ENCODE assay signal across 27 mouse cellular contexts in the genomic region with DNA sequence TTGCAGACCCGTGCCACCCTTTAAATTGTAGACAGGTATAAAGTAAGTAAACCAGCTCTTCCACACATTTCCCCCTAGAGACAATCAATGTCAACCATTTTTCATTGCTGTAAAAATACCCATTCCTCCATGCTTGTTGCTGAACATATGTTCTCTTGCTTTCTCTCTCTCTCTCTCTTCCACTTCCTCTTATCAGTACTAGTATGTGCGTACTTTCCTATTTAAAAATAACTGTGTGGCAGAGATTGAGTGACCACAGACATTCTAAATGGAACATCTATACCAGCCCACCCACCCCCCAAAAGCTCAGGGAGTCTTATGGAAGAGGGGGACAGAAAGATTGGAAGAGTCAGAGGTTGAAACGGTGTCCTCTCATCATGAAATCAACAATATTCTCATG. TPM values are rescaled to one million over a fixed set of nuclear protein-coding genes. Genes with fewer than 3 reads are reported as not detected.
A peak's percentile ranks its signal among the peaks of the same experiment; 100 is the strongest.
DNase-seq lines count a peak whose midpoint lies in the region; ATAC-seq and TF ChIP-seq lines count a peak whose summit lies in the region.
"Had no signal": no experiment of that assay in that cellular context is flagged by ENCODE, and none has a peak within 500 bp of the region (broad histone marks: within the 10 kb centered on the region; RNA-seq: fewer than 3 reads in every experiment).

No protein-coding gene starts in this region.

- no peak; the same call in none of the 2 replicates for TF ChIP-seq RAD21 in CH12.LX (IDR thresholded peaks at IDR 0.05; ENCODE audit: low read depth, low read length)

- no peaks in the 10 kb centered on the region; the same call in 1 of the 2 replicates for H3K9me3 ChIP-seq in heart, embryonic 13.5 days
- no peaks in the 10 kb centered on the region for H3K9me3 ChIP-seq in heart, embryonic 11.5 days (replicated peaks; ENCODE audit: control insufficient read depth, low read length)
- H3K9me3 ChIP-seq in heart, embryonic 16.5 days (replicated peaks; ENCODE audit: control insufficient read depth, low read length): no peaks in the 10 kb centered on the region
- H3K9me3 ChIP-seq in CH12.LX (replicated peaks; ENCODE audit: low read length): peaks cover 6% of the 10 kb centered on the region
- no peaks in the 10 kb centered on the region; the same call in 1 of the 2 replicates for H3K9me3 ChIP-seq in forebrain, embryonic 10.5 days
- H3K9me3 ChIP-seq: G1E had no signal

- TF ChIP-seq CTCF in CH12.LX (conservative IDR thresholded peaks at IDR 0.05 in 1 of 2, IDR thresholded peaks at IDR 0.05 in 1 of 2; ENCODE audit: low read depth in 2 of 2, low read length in 2 of 2): no peak

- H3K36me3 ChIP-seq in heart, embryonic 13.5 days: peaks cover 6% of the 10 kb centered on the region
- H3K36me3 ChIP-seq in heart, embryonic 11.5 days (ENCODE audit: control insufficient read depth, insufficient read depth, low read length): peaks cover 6% of the 10 kb centered on the region
- H3K36me3 ChIP-seq in heart, embryonic 16.5 days (ENCODE audit: control insufficient read depth, insufficient read depth): no peaks in the 10 kb centered on the region
- no peaks in the 10 kb centered on the region for H3K36me3 ChIP-seq in CH12.LX (replicated peaks in 1 of 2; ENCODE audit: control insufficient read depth in 1 of 2, insufficient read depth in 1 of 2, low read length in 1 of 2)
- no peaks in the 10 kb centered on the region for H3K36me3 ChIP-seq in forebrain, embryonic 10.5 days (replicated peaks)

- peak overlapping the region; percentile 32 for H3K27ac ChIP-seq in heart, embryonic 13.5 days (replicated peaks)
- H3K27ac ChIP-seq in heart, embryonic 11.5 days (ENCODE audit: low read depth, low read length): no peak overlapping the region
- H3K27ac ChIP-seq in heart, embryonic 16.5 days (ENCODE audit: low read length): peak overlapping the region; percentile 73
- peak overlapping the region; percentile 75 for H3K27ac ChIP-seq in CH12.LX (ENCODE audit: insufficient read depth, low read depth)
- H3K27ac ChIP-seq in forebrain, embryonic 10.5 days: no peak overlapping the region
- H3K27ac ChIP-seq: gastrocnemius, adult 2 months; heart, adult 2 months; hindbrain, embryonic 14.5 days; hindbrain, postnatal 0 days had no signal

- in situ Hi-C loops in CH12.LX (cut with MboI; ENCODE audit: low pct_ligation_motif_present, low pct_unique_long_range_greater_than_20kb, low sequenced_read_pairs): no loop called here

- no peaks in the 10 kb centered on the region for H3K27me3 ChIP-seq in heart, embryonic 13.5 days (replicated peaks)
- H3K27me3 ChIP-seq in heart, embryonic 11.5 days (ENCODE audit: control insufficient read depth, insufficient read depth, low read length): no peaks in the 10 kb centered on the region
- H3K27me3 ChIP-seq in heart, embryonic 16.5 days (ENCODE audit: control insufficient read depth, insufficient read depth, low read length): no peaks in the 10 kb centered on the region
- no peaks in the 10 kb centered on the region for H3K27me3 ChIP-seq in CH12.LX (replicated peaks)
- no peaks in the 10 kb centered on the region for H3K27me3 ChIP-seq in forebrain, embryonic 10.5 days (ENCODE audit: poor library complexity, severe bottlenecking)

- no peak overlapping the region for H3K9ac ChIP-seq in heart, embryonic 13.5 days
- no peak overlapping the region for H3K9ac ChIP-seq in heart, embryonic 11.5 days (ENCODE audit: low read depth, low read length)
- no peak overlapping the region; the same call in 1 of the 2 replicates for H3K9ac ChIP-seq in heart, embryonic 16.5 days (ENCODE audit: low read length)
- peak overlapping the region; percentile 37; the same call in 1 of the 2 replicates for H3K9ac ChIP-seq in CH12.LX (ENCODE audit: insufficient read depth, low read depth)
- H3K9ac ChIP-seq: forebrain, postnatal 0 days; hindbrain, embryonic 14.5 days had no signal

- no peak for TF ChIP-seq POLR2A in CH12.LX (IDR thresholded peaks at IDR 0.05; ENCODE audit: low read depth, low read length)

- no peaks in the 10 kb centered on the region for H3K79me2 ChIP-seq in CH12.LX (replicated peaks; ENCODE audit: control insufficient read depth, extremely low read depth, insufficient read depth, poor library complexity, severe bottlenecking)

- 59% methylated on average over 3 of the region's 3 CpGs for WGBS in heart, embryonic 13.5 days
- 63% methylated on average over 3 of the region's 3 CpGs for WGBS in heart, embryonic 11.5 days (ENCODE audit: insufficient replicate concordance)
- 57% methylated on average over 3 of the region's 3 CpGs for WGBS in heart, embryonic 16.5 days
- 95% methylated on average over 3 of the region's 3 CpGs for WGBS in forebrain, embryonic 10.5 days

- no peak for DNase-seq in heart, postnatal 4 days
- DNase-seq in A20 (ENCODE audit: low read depth, low spot score) (peak; percentile 6), CH12.LX (ENCODE audit: extremely low read depth) (peak; percentile 52)
- DNase-seq in embryo, embryonic 11 days: no peak
- no peak for DNase-seq in forebrain, embryonic 10.5 days (ENCODE audit: extremely low spot score, low spot score)
- DNase-seq: adrenal gland, adult 2 months; adrenal gland, postnatal 25 days; cerebellum, adult 11-12 months; cerebellum, adult 8-10 months; cerebellum, postnatal 10 days; cerebellum, postnatal 36 days; forebrain, postnatal 0 days; gastrocnemius, adult 2 months; gastrocnemius, postnatal 14 days; heart, adult 2 months; heart, postnatal 14 days; kidney, adult 18-20 months; kidney, adult 9 months had no signal

- peak; percentile 98 for TF ChIP-seq EP300 in CH12.LX (IDR thresholded peaks at IDR 0.05; ENCODE audit: low read length)

- peaks cover 20% of the 10 kb centered on the region for H3K4me1 ChIP-seq in heart, embryonic 13.5 days
- H3K4me1 ChIP-seq in heart, embryonic 11.5 days (ENCODE audit: control insufficient read depth, insufficient read depth, low read length): peaks cover 3% of the 10 kb centered on the region; the same call in 1 of the 2 replicates
- H3K4me1 ChIP-seq in heart, embryonic 16.5 days (ENCODE audit: control insufficient read depth, insufficient read depth, low read length): peaks cover 10% of the 10 kb centered on the region
- H3K4me1 ChIP-seq in CH12.LX (ENCODE audit: control insufficient read depth in 1 of 2, insufficient read depth in 2 of 2): peaks cover 12 to 31% of the 10 kb centered on the region in 2 experiments; a peak in 3 of 4 replicates
- no peaks in the 10 kb centered on the region for H3K4me1 ChIP-seq in forebrain, embryonic 10.5 days

- dilution Hi-C loops in CH12.LX (cut with MboI; ENCODE audit: extremely low pct_ligation_motif_present, extremely low pct_unique_long_range_greater_than_20kb, low sequenced_read_pairs): no loop called here

- no peak overlapping the region for H3K4me3 ChIP-seq in heart, embryonic 13.5 days
- H3K4me3 ChIP-seq in heart, embryonic 11.5 days (ENCODE audit: low read depth, low read length): no peak overlapping the region
- no peak overlapping the region for H3K4me3 ChIP-seq in heart, embryonic 16.5 days (ENCODE audit: low read length)
- no peak overlapping the region for H3K4me3 ChIP-seq in CH12.LX (replicated peaks in 1 of 3; ENCODE audit: low read depth in 2 of 3, low read length in 2 of 3, poor library complexity in 1 of 3)
- H3K4me3 ChIP-seq in forebrain, embryonic 10.5 days: no peak overlapping the region
- H3K4me3 ChIP-seq: gastrocnemius, adult 2 months; heart, adult 2 months had no signal

- no peak for ATAC-seq in heart, embryonic 13.5 days (ENCODE audit: extremely low read depth, insufficient number of reproducible peaks, low FRiP score, low TSS enrichment)
- ATAC-seq in heart, embryonic 11.5 days (replicated peaks; ENCODE audit: insufficient number of reproducible peaks, low FRiP score, low TSS enrichment): no peak
- ATAC-seq in heart, embryonic 16.5 days (replicated peaks; ENCODE audit: extremely low read depth, insufficient read depth, low FRiP score): no peak
- ATAC-seq: forebrain, embryonic 14.5 days; forebrain, postnatal 0 days; hindbrain, postnatal 0 days; inflammation-experienced regulatory T-cells, adult 6 months; intestine, embryonic 16.5 days had no signal

- H3K4me2 ChIP-seq in heart, embryonic 13.5 days: peak overlapping the region; percentile 16
- no peak overlapping the region for H3K4me2 ChIP-seq in heart, embryonic 11.5 days
- peak overlapping the region; percentile 33; the same call in 1 of the 2 replicates for H3K4me2 ChIP-seq in heart, embryonic 16.5 days (ENCODE audit: low read depth, low read length)
- peak overlapping the region; percentile 89 for H3K4me2 ChIP-seq in CH12.LX (ENCODE audit: insufficient read depth, low read depth, poor library complexity, severe bottlenecking)
- H3K4me2 ChIP-seq: hindbrain, embryonic 14.5 days had no signal

TF ChIP-seq in CH12.LX, 34 proteins besides CTCF, POLR2A, EP300 and RAD21 (continues in another document):
- TF ChIP-seq TCF12 (IDR thresholded peaks at IDR 0.05; ENCODE audit: low read depth, low read length) (peak; percentile 79), CHD2 (IDR thresholded peaks at IDR 0.05; ENCODE audit: low read length) (peak; percentile 87), NELFE (IDR thresholded peaks at IDR 0.05; ENCODE audit: low read depth, low read length) (no peak), NRF1 (IDR thresholded peaks at IDR 0.05; ENCODE audit: low read depth, low read length) (no peak), RCOR1 (conservative IDR thresholded peaks at IDR 0.05; ENCODE audit: low read depth, low read length) (peak; percentile 35; the same call in 1 of the 2 replicates), MEF2A (IDR thresholded peaks at IDR 0.05; ENCODE audit: borderline replicate concordance, low read depth, low read length) (peak; percentile 96), USF1 (IDR thresholded peaks at IDR 0.05; ENCODE audit: low read depth, low read length) (no peak), ZNF384 (IDR thresholded peaks at IDR 0.05; ENCODE audit: low read depth, low read length) (no peak; the same call in 1 of the 2 replicates), PAX5 (IDR thresholded peaks at IDR 0.05; ENCODE audit: low read length) (no peak), KAT2A (IDR thresholded peaks at IDR 0.05; ENCODE audit: insufficient replicate concordance, low read length) (no peak), BHLHE40 (IDR thresholded peaks at IDR 0.05; ENCODE audit: low read depth, low read length) (peak; percentile 70), SIN3A (IDR thresholded peaks at IDR 0.05; ENCODE audit: low read length) (no peak), HCFC1 (IDR thresholded peaks at IDR 0.05; ENCODE audit: low read depth, low read length) (peak; percentile 44; the same call in 1 of the 2 replicates)

RNA-seq across cellular contexts. Expression of gene Fam122a, which starts 32.8 kb away (rescaled TPM):
- polyA plus RNA-seq in heart, embryonic 13.5 days (2015; fragmentation: Nextera tagmentation; extraction: Ambion mirVana): 41.1 TPM in 2 replicates
- 42.6 and 43.5 TPM in 2 replicates for polyA plus RNA-seq in heart, embryonic 11.5 days (2014; fragmentation: Nextera tagmentation; extraction: Ambion mirVana)
- 40.2 and 43.4 TPM in 2 replicates for polyA plus RNA-seq in heart, embryonic 16.5 days (2015; fragmentation: Nextera tagmentation; extraction: Ambion mirVana)
- total RNA-seq in heart, postnatal 4 days (2021): 10 to 100 TPM; 34.7 to 37.2 TPM
- total RNA-seq in CH12.LX (2012; rRNA removed): 4.1 and 4.5 TPM in 2 replicates
- total RNA-seq in CH12.LX (2014; rRNA removed): 2.6 and 3.2 TPM in 2 replicates
- polyA plus RNA-seq in CH12.LX (2012; ENCODE audit: insufficient read length, low read depth): 29.2 and 34.6 TPM in 2 replicates
- 48.8 and 49.2 TPM in 2 replicates for polyA plus RNA-seq in forebrain, embryonic 10.5 days (2016; fragmentation: Nextera tagmentation; extraction: Ambion mirVana)

Comparison
In these comparisons a context has a peak if more than half of its experiments do, and no peak if none do; other contexts are left out.
1. H3K27ac ChIP-seq: peak in heart, embryonic 13.5 days (single experiment), heart, embryonic 16.5 days (single experiment) and CH12.LX (single experiment); none in heart, embryonic 11.5 days (single experiment) and forebrain, embryonic 10.5 days (single experiment).
2. DNase-seq: peak in A20 (single experiment) and CH12.LX (single experiment); none in heart, postnatal 4 days (single experiment), embryo, embryonic 11 days (single experiment) and forebrain, embryonic 10.5 days (single experiment).